Mouse (Mus musculus): ENCODE data around the gene Bcam. TPM values are rescaled to one million over a fixed set of nuclear protein-coding genes. Genes with fewer than 3 reads are reported as not detected.

Bcam gene
- total RNA-seq, 2 experiments from 2014 or later: 62.4 to 75.1 TPM

DNA sequence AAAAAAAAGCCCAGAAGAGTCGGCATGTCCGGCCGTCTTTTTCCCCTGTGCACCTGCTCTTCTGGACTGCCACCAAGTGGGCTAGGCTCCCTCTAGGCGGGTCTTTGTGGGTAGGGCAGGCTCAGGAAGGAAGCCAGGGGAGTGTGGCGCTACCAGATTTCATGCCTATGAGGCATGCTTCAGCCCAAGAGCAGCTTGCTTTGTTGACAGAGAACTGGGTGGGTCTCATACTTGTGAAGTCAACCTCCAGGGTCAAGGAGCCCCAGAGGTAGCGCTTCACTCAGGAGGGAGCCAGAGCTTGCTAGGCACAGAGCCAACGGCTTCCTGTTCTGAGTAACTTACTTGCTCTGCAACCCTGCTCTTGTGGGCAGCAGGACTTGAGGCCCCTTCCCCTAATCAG is 17.2 kb downstream of the Bcam start:
- no peak for DNase-seq

DNA sequence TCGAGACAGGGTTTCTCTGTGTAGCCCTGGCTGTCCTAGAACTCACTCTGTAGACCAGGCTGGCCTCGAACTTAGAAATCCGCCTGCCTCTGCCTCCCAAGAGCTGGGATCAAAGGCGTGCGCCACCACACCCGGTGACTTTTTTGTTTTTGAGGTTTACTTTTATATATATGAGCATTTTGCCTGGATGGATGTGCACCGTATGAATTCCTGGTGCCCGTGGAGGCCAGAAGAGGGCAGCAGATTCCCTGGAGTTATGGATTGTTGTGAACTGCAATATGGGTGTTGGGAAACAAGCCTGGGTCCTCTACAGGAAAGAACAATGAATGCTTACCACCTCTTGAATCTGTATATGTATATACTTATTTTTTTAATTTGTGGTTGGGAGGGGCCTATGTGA is 18.2 kb downstream of the Bcam start:
- no peak for DNase-seq

DNA sequence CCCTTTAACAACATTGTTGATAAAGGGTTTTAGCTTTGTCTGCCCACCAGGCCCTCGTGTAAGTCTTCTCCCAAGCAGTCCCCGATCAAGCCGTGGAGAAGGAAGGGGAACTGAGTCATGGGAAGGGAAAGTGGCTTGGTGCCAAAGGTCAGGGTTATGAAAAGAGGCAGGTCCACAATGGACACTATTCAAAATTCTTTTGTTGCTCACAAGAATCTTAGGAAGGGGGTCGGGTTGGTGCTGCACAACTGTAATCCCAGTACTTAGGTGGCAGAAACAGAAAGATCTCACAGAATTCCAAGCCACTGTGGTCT is 19.8 kb downstream of the Bcam start:
- DNase-seq: peak; percentile 47

DNA sequence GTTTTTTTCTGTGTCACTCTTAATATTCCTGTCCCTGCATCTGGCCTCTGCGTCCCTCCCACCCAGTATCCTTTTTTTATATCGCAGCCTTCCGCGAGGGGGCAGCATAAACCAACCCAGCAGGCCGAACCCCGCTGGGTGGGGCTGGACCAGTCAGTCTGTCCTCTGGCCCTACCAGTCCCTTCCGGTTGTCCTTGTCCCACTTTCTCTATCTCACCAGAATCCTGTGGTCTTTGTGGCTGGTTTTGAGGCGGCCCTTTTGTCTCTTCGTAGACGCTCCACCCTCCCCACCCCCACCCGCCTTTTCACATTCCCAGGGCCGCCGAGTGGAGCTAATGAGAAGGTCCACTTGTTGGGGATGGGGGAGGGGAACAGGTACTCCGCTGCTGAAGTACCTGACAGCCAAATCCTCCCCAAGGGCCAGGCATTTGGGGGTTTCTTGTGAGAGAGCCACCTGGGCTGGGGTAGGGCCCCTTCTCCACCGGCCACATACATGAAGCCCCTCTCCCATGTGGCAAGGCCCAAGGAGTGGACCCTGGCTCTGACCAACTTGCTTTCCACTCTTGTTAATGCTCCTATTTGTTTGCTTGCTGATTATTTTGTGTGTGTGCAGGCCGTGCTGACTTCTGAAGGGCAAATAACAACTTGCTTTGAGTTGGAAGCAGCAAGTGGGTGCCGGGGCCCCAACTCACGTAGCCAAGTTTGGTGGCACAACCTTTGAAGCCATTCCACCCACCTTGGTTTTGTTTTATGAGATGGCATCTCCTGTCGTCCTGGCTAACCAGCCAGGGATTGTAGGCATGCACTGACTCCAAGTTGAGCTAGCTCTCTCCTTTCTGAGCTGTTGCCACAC is 20.4 kb downstream of the Bcam start, which contains the start of gene Nectin2:
Nectin2 (minus strand) TSS at position 267 of the 853 bp plus-strand sequence.
- DNase-seq: peak; percentile 95

DNA sequence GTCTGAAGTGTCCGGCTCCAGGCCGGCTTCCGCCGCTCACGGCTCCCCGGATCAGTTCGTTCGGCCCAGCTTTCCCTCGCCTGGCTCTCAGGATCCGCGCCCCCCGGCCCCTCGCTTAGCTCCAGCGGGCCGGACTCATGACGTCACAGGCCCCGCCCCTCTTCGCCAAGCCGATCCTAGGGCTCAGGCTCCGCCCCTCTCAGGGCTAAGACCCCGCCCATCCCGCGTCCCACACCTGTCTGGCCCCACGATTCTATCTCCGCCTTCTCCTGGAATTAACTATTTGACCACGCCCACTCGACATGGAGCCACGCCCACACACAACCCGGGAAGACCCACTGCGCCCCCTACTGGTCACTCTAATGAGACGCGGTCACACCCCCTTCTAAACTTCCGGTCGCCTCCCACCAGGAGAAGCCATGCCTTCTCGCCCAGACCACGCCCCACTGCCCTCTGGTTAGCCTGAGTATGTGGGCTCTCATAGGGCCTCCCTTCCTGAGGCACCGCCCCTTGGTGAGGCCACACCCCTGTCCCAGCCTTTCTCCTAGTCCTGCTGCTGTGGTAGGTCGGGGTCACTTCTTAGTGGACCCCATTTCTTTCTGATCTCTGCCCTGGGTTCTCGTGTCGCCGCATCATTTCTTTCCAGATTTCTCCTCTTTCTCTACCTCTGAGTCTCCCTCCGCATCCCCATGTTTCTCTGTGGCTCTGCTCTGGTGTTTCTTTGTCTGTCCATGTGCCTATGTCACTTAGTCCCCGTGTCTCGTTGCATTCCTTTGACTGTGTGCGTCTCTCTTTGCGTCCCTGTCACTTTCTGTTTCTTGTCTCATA is 21.2 kb downstream of the Bcam start:
- DNase-seq: peak; percentile 99

DNA sequence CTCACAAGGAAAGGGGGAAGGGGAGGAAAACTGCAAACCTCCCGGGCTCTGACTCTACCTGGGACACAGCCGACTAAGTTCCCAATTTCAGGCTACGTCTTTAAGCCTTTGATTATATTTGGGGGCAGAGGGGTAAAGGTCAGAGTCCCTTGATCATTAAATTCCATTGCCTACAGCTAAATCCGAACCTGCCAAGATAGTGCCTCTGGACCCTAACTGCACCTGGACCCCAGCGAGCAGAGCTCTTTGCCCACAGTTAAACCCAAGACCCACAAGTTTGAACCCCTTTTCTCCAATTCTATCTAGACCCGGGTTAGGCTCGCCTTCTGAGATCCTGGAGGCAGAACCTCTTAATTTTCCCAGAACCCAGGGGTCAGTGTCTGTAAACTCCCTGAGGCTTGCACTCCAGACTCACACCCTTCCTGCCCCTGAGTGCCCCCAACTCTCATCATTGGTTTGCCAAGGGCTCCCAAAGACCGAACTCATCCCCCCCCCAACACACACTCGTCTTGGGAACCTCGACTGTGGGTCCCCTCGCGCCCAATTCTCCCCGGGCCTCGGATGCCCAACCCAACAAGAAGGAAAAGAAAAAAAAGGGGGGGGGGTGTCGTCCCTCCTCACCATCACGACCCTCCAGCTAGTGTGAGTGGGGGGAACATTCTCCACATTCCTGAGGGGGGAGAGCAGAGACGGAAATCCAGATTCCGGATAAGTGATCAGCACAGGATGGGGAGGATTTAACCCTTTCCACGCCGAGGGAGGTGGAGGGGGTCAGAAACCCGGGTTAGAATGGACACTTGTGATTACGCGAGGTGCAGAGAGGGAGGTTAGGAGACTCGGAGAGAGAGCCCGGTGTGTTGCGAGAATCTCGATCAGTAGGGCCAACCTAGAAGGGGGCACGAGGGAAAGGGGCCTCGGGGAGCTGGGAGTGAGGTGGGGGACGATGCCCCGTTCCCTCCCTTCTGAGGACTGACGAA is 22.3 kb downstream of the Bcam start:
- peak; percentile 64 for DNase-seq

DNA sequence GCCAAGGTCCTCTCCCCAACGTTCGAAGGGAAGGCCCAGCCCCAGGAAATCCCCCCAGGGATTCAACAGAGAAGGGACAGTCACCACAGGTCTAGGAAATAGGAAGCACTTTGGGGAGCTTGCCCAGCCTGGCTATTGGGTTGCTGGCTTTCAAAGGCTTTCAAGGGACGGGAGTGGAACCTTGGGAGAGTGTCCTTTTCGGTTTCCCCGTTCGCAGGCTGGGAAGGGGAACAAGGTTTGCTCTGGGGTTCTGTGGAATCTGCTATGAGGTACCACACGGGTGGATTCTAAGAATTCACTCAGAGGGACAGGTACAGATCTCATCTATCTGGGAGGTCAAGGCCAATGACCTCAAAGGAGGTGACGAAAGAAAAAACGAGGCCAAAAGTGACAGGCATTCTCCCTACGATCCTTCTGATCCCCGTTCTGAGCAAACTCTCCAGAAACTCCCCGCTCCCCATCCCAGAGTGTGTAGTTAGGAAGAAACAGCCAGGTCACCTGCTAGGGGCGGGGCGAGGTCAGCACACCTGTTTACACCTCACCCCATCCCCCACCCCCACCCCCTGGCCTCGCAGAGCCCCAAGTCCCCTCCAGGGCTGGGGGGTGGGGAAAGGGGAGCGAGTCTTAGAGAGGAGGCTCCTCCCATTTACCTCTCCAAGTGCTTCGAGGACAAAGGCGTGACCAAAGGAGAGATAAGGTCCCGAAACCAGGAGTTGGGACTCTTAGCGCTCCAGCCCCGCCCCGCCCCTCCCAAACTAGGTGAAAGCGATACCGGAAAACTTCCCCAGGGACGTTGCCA is 23.2 kb downstream of the Bcam start:
- peak; percentile 65 for DNase-seq

DNA sequence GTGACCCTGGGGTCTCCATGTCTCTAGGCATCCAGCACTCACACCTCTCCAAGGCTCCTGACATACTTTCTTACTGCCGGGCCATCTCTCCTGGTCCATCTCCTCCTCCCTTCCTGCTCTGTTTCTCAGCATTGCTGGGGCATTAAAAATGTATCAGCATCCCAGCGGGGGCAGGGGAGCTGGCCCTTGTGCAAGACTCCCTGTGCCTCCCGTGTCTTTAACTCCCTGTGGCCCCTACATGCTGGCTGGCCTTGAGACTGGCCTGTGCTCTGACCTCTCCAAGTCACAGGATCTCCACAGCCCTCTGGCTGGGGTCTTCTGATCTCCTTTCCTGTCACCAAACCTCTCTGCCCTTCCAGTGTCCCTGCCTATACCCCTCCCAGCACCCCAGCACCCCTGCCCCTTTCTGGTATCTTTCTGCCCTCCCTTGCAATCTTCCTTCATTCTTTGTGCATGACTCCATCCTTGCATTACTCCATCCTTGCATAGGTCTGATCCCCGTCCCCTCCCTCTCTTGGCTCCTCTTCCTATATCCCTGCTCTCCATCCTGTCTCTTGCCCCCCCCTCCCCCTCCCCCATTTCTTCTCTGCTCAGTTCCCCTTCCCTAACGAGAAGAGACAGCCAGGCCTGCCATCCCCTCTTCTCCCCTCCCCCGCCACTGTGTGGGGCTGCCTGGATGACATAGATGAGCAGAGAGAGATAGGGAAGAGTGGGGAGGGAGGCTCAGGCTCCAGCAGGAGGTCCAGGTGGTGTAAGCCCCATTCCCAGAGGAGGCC is 24.2 kb downstream of the Bcam start:
- DNase-seq: peak; percentile 53

DNA sequence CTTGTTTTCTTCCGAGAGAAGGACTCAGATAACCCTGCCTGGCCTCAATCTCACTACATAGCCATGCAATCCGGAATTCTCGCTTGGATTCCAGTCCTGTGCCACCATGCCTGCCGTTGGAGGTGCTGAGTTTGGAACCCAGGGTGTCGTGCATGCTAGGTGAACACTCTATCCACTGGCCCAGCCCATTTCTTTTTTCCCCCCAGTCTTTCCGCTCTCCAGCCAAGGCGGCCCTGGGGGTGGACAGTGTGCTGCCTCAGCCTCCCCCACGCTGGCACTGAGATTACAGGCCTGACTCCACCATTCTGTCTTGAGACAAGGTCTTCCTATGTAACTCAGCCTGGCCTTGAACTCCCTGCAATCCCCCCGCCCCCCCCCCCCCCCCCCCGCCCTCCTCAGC is 24.8 kb downstream of the Bcam start:
- peak; percentile 29 for DNase-seq

DNA sequence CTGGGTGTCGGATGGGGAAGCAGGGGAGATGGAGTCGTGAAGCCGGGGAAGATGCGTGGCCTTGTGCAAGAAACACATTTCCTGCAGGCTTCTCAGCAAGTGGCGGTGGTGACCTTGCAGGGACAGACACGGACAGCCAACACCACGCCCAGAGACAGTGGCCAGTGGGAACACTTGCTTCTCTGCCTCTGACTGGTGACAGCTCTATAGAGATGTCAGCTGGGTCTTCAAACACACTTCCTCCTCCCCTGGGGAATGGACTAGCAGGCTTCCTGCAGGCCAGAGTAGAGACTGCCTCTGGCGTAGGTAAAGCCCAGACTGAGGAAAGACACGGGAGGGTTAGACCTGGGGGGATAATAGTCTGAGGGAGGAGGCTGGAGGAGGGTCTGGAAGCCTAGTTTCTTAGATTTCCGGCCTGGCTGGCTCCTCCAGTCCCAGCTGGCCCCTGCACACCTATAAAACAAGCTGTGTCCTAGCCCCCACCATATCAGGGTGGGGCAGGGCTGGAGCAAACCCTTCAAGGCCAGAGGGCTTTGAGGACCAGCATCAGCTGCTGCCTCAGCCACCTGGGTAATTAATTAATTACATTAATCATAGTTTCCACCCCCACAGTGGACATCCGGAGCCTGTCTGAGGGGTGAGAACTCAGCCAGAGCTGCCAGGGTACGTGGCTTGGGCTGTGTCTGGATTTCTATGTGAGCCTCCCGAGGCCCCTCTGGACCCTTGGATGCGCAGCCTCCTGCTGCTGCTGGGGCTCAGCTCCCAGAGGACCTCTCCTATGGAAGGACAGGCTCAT is 26.0 kb downstream of the Bcam start:
- DNase-seq: peak; percentile 76

DNA sequence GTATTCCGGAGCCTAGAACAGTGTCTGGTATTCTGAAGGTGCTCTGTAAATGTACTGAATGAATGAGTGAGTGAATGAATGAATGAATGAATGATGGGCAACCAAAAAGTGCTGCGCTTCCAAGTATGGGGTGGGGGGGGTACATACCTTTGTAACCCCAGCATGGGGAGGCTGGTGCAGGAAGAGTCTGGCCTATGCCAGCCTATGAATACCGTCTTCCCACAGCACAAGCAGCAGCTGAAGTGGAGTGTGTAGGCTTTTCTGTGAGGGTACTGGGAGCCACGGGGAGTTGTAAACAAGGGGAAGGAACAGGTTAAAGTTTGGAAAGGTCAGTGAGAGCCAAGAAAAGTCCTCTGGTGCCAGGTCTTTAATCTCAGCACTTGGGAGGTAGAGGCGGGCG is 27.0 kb downstream of the Bcam start:
- no peak for DNase-seq

DNA sequence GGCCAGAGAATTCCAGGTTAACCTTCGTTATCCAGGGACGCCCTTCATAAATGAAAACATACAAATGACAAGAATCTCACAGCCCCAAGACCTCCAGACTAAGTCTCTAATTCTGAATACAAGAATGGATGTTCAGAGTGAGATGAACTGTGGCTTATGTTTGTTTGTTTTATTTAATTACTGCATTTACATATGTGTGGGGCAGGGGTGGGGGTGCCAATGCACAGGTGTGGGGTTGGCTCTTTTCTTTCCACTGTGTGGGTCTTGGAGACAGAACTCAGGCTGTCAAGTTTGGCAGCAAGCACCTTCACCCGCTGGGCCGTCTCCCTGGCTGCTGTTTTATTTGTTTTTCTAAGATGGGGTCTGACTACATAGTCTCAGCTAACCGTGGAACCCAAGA is 28.3 kb downstream of the Bcam start:
- DNase-seq: no peak

DNA sequence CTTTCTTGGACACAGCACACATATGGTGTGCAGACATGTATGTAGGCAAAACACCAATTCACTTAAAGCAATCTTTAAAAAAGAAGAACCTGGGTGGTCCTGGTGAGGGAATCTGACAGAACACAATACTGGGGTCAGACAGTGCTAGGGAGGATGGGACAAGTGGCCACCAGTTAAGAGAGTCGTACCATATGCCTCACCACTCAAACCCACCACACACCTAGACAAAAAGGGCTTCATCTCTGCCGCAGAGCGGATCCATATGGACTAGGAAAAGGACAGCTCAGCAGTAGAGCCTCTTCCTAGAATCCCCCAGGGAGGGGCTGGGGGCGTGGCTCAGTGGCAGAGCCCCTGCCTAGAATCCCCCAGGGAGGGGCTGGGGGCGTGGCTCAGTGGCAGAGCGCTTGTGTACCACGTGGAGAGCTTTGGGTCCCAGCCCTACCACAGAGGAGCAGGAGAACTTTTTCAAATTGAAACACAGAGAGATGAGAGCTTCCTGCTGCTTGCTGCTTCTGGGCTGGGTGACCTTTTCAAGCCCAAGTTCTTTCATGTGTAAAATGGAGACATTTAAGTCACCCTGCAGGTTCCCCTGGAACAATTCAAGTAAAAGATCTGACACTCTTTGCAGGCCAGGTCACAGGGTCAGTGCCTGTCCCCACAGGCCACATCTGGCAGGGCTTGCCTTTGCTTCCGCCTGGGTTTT is 29.3 kb downstream of the Bcam start:
- DNase-seq: peak; percentile 62

DNA sequence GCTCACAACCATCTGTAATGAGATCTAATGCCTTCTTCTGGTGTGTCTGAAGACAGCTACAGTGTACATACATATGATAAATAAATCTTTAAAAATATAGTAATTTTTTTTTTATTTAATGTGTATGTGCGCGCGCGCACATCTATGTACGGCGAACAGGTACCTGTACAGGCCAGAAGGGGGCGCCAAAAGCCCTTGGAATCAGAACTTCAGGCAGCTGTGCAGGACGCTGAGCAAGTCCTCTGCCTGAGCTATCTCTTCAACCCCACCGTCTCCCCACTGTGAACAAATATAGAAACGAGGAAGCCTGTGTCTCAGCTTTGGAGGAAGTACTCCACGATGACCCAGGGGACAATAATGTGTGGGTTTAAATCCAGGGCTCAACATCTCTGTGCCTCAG is 30.5 kb downstream of the Bcam start:
- DNase-seq: peak; percentile 51

DNA sequence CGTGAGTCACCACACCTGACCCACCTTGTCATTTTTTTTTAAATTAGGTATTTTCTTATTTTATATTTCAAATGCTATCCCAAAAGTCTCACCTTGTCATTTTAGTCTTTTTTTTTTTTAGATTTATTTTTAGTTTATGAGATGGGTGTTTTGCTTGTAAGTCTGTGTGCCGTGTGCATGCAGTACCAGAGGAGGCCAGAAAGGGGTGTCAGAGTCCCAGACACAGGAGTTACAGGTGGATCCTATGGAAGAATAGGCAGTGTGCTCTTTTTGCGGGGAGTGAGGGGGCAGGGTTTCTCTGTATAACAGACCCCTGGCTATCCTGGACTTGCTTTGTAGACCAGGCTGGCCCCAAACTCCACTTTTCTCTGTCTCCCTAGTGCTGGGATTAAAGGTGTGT is 32.0 kb downstream of the Bcam start:
- DNase-seq: no peak

DNA sequence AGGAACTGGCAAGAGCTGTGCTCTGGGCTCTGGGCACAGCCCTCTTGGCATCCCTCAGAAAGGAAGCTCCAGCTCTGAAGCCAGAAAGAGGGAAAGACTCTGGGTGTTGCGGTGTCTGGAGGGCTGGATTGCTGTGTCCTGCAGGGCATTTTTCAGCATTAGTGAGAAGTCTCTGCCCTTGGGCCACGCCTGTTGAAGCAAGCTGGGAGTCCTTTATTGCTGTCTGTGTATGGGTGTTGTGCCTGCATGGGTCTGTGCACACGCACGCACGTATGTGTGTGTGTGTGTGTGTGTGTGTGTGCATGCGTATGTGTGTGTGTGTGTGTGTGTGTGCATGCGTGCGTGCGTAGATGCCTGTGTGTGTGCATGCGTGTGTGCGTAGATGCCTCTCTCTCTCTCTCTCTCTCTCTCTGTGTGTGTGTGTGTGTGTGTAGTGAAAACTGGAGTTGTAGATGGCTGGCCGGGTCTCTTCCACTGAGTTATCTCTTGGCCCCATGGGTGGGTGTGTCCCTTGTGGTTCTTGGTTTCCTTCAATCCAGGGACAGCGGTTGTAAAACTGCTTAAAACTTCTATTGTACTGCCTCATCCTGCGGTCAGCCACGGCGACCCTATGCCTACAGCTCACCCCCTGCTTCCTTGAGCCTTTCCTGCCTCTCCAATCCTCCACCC is 34.3 kb downstream of the Bcam start:
- DNase-seq: no peak

DNA sequence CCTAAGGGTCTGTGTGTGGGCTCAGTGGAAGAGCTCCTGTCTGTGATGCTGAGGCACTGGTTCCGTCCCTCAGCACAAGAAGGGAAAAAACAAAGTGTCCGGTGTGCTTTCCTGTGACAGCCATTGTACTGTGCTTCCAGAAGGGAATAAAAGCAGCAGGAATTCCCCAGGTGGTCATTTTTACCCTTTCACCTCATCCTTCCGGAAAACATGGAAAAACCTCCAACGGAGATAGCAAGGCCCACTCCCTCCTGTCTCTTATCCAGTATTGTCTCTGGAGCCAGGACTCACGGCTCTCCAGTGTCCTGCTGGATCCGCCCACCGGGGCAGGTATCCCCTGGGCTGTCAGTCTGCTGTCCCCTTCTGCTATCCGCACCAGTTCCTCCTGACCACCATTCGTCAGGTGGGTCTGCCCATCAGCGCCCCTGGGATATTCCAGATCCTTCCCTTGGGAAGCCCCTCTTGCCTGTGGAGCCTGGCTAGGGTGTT is 36.6 kb downstream of the Bcam start:
- DNase-seq: no peak

DNA sequence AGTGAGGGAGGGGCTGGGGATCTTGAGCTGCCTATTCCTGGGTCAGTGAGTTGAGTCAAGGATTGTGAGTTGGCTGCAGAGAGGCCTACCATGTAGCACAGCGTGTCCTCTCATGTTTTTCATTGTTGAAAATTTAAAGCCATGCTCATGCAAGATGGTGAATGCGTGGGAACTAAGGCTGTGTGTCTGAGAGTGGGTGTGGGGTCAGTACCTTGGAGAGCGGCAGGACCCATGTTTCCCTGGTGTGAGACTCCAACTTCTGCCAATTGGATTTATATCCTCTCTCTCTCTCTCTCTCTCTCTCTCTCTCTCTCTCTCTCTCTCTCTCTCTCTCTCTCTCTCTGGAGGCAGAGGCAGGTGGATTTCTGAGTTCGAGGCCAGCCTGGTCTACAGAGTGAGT is 44.3 kb downstream of the Bcam start:
- DNase-seq: no peak

All from adrenal gland, postnatal 10 days (tissue).